Mouse (Mus musculus) gastrocnemius, adult 2 months (tissue): ENCODE data around the gene Fam53b. TPM values are rescaled to one million over a fixed set of nuclear protein-coding genes. Genes with fewer than 3 reads are reported as not detected.
"Not testable (repeated sequence)": the region's sequence is repeated elsewhere in the genome, so short reads cannot be mapped to it uniquely, and the experiment has no call there.

Experiments used
- DNase-seq: peaks from one replicate; pipeline ENCODE4 v3.0.0; 2022
- H3K27ac ChIP-seq: fragments of 200-600 bp; 2 replicates; pipeline ENCODE4 v1.8.1; 2022; ENCODE audit warnings: mild to moderate bottlenecking
- H3K4me3 ChIP-seq: fragments of 200-600 bp; 2 replicates; pipeline ENCODE4 v1.8.1; 2022; ENCODE audit warnings: mild to moderate bottlenecking, moderate library complexity
- CTCF ChIP-seq: fragments of 200-600 bp; IDR thresholded peaks from 2 replicates; pipeline ENCODE4 v1.8.1; 2022; ENCODE audit warnings: antibody characterized with exemption, mild to moderate bottlenecking, moderate library complexity
- intact Hi-C: fragments of 180-260 bp; cut with DNase I; formaldehyde crosslinking; loops from one replicate; pipeline ENCODE4 v1.15.1; 2025
- total RNA-seq, 2 experiments: library from RNA; stranded (reverse); gene quantifications; 2 replicates each; pipeline ENCODE4 v1.2.3; 2021

The Fam53b gene
- total RNA-seq, 2 experiments from 2014 or later = 15.3 to 27.4 TPM

- intact Hi-C loops = no loop called here
- peak; percentile 47 for DNase-seq
- TF ChIP-seq CTCF = no peak
- H3K27ac ChIP-seq = peak overlapping the region; percentile 86
- H3K4me3 ChIP-seq = no peak overlapping the region
These were observed 145.1 kb downstream of the Fam53b start for GRCm38 (mm10) chr7:132668604-132669003.

- no peak for TF ChIP-seq CTCF
- intact Hi-C loops = no loop called here
- DNase-seq = no peak
- Histone ChIP-seq H3K4me3 (no peak overlapping the region), H3K27ac (no peak overlapping the region)
These were observed 147.2 kb downstream of the Fam53b start for GRCm38 (mm10) chr7:132666516-132666915.

- no peak for DNase-seq
- intact Hi-C loops = no loop called here
- Histone ChIP-seq H3K4me3 (no peak overlapping the region), H3K27ac (no peak overlapping the region)
- TF ChIP-seq CTCF = no peak
These were observed 147.9 kb downstream of the Fam53b start for GRCm38 (mm10) chr7:132665664-132666382.

- intact Hi-C loops = no loop called here
- no peak for TF ChIP-seq CTCF
- Histone ChIP-seq H3K27ac (no peak overlapping the region), H3K4me3 (no peak overlapping the region)
- DNase-seq = no peak
These were observed 148.9 kb downstream of the Fam53b start for GRCm38 (mm10) chr7:132664815-132665214.

- DNase-seq, intact Hi-C loops, H3K27ac ChIP-seq, H3K4me3 ChIP-seq: not testable (repeated sequence)
These were observed 150.9 kb downstream of the Fam53b start for GRCm38 (mm10) chr7:132662831-132663230.

Other genes with a start within 250 kb of the Fam53b start
- 100 to 1,000 TPM; 155 to 159 TPM for gene Oat, start 237.5 kb downstream of the Fam53b start, total RNA-seq
- gene Nkx1-2, start 214.2 kb downstream of the Fam53b start, total RNA-seq = not detected
- gene Lhpp, start 203.2 kb downstream of the Fam53b start, total RNA-seq = 10 to 100 TPM; 10.8 to 11.1 TPM
- gene Eef1akmt2, start 38.8 kb upstream of the Fam53b start, total RNA-seq = 1 to 10 TPM; 5.9 to 6.2 TPM
- 10 to 100 TPM; 24.0 to 24.1 TPM for gene Abraxas2, start 45.3 kb upstream of the Fam53b start, total RNA-seq
- gene Zranb1, start 117.3 kb upstream of the Fam53b start, total RNA-seq = 10 to 100 TPM; 47.0 to 54.5 TPM